Mouse (Mus musculus) thymus, postnatal 36 days (tissue): ENCODE measurements around the gene Ccdc194.

Experiments used
- DNase-seq, 2 experiments: peaks; one replicate each; pipeline ENCODE4 v3.0.0; 2022; ENCODE audit warnings: mixed read lengths in 2 of 2

The Ccdc194 gene

DNA sequence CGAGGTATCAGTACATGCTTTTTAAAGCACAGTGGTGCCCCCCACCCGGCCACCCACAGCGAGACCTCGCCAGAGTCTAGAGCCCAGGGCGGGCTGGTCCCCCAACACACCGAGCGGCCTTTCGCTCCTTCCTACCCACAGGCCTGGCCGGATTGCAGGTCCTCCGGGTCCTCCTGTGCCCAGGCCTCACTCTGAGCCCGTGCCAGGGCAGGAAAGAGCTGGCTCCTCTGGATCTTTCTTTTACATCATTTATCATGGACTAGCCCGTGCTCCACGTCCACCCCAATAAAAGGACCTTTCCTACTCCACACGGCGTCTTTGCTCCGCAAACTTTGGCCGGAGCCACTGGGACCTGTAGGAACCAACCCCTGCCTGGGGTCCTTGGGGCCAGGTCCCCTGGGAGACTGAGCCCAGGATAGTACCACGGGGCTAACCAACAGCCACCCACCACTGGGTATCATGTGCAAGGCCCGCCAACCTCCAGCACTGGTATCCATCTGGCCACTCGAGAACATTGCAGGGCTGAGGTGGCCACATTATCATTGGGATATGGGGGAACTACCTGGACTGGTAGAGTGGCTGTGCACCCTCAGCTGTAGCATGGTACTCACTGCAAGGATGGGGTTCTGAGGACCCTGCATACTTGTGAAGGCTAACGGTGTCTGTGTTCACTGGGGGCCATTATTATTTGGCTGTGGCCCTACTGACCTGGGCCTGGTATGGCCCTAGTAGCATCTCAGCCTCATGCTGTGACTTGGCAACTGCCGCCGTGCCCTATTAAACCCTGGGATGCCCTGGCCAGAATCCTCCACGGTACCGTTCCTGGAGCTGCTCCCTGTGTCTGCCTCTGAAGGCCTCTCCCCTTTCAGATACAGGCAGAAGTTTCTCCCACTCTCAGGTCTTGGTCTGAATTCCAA lies 50.5 kb downstream of the Ccdc194 start:
- no peak for DNase-seq

- no peak for DNase-seq
Measured at GRCm38 (mm10) chr8:71474344-71474743, 51.2 kb downstream of the Ccdc194 start.

- no peak for DNase-seq
Measured at GRCm38 (mm10) chr8:71472601-71473386, 52.7 kb downstream of the Ccdc194 start.

- DNase-seq, result no peak
Measured at GRCm38 (mm10) chr8:71471861-71472260, 53.6 kb downstream of the Ccdc194 start.

- no peak for DNase-seq
Measured at GRCm38 (mm10) chr8:71470913-71471255, 54.6 kb downstream of the Ccdc194 start.

DNA sequence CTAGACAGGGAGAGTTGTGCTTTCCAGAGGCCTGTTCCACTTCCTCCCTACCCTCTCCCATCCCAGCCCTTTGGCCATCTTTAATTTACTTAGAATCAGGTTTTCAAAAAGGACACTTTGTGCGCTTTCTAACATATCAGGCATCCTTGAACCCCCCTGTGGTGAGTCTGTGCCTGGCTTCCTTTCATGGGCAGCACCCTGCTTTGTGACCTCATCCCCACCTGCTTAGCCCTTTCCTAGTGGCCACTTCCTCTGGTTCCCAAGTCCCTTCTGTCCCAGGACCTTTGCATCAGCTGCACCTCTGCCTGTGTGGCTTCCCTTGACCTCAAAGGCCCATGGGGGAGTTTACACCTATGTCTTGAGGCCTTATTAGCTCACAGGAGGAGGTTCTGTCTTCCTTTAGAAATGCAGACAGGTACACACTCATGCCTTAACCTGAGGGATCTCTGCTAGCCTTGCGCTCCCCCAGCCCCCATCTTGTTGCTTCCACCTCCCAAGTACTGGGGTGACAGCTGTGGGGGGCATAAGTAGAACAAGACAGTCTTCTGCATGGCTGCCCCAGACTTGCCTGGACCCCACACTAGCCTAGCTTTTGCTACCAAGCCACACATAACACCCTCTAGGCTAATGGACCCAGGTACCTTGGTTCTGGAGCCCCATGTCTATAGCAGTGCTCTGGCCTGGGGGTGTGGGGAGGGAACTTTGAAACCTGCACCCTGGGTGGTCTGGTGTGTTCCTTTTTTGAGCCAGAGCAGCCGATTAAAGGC lies 55.2 kb downstream of the Ccdc194 start:
- DNase-seq, result no peak
